Mouse (Mus musculus): Measurements from ENCODE around the gene Alkbh2.

- TF ChIP-seq CTCF (IDR thresholded peaks at IDR 0.05; ENCODE audit: low read depth) (no peak), EP300 (IDR thresholded peaks at IDR 0.05; ENCODE audit: low read depth) (no peak)
Measured at GRCm38 (mm10) chr5:114126499-114127244, 1.3 kb downstream of the Alkbh2 start.
